Mouse (Mus musculus) liver, embryonic 15.5 days (tissue): ENCODE results near the gene Lrrtm4. TPM values are rescaled to one million over a fixed set of nuclear protein-coding genes. Genes with fewer than 3 reads are reported as not detected.

ENCODE experiments used
- ATAC-seq: fragments of 200-750 bp; cut with Nextera tagmentation; 2 replicates; pipeline ENCODE4 v1.8.0; 2017; ENCODE audit warnings: moderate number of reproducible peaks, mild to moderate bottlenecking, moderate library complexity; ENCODE audit not compliant: insufficient read depth
- H3K27ac ChIP-seq: fragments of 300-500 bp; sonication (generic); replicated peaks from 2 replicates; pipeline ENCODE4 v1.5.1; 2015; ENCODE audit warnings: mild to moderate bottlenecking, inconsistent platforms
- H3K27me3 ChIP-seq: fragments of 300-500 bp; sonication (generic); 2 replicates; pipeline ENCODE4 v1.6.1; 2015; ENCODE audit warnings: mild to moderate bottlenecking, inconsistent platforms
- H3K36me3 ChIP-seq: fragments of 300-500 bp; sonication (generic); replicated peaks from 2 replicates; pipeline ENCODE4 v1.6.1; 2015; ENCODE audit warnings: moderate library complexity, mild to moderate bottlenecking, inconsistent platforms
- H3K4me1 ChIP-seq: fragments of 300-500 bp; sonication (generic); replicated peaks from 2 replicates; pipeline ENCODE4 v1.6.1; 2015; ENCODE audit warnings: inconsistent platforms
- H3K4me2 ChIP-seq: fragments of 300-500 bp; sonication (generic); 2 replicates; pipeline ENCODE4 v1.6.1; 2015; ENCODE audit warnings: moderate library complexity, mild to moderate bottlenecking, inconsistent platforms
- H3K4me3 ChIP-seq: fragments of 300-500 bp; sonication (generic); replicated peaks from 2 replicates; pipeline ENCODE4 v1.5.1; 2015; ENCODE audit warnings: mild to moderate bottlenecking, inconsistent platforms
- H3K9ac ChIP-seq: fragments of 300-500 bp; sonication (generic); 2 replicates; pipeline ENCODE4 v1.6.1; 2015; ENCODE audit warnings: moderate library complexity, mild to moderate bottlenecking, inconsistent platforms
- H3K9me3 ChIP-seq: fragments of 300-500 bp; sonication (generic); replicated peaks from 2 replicates; pipeline ENCODE4 v1.6.1; 2016; ENCODE audit warnings: inconsistent platforms
- WGBS: fragments of 180-500 bp; shearing (Covaris S2); methylation state at CpG from one replicate; pipeline ENCODE4 v1.1.7; 2015; ENCODE audit warnings: mixed read lengths; ENCODE audit not compliant: insufficient replicate concordance; 5-methylcytosine and 5-hydroxymethylcytosine counted together
- polyA plus RNA-seq: library from polyadenylated mRNA; unstranded; fragments of >200 nt; fragmentation: Nextera tagmentation; extraction: Ambion mirVana; gene quantifications from 2 replicates; pipeline ENCODE4 v1.2.1, GENCODE M21; 2015

The Lrrtm4 gene
- polyA plus RNA-seq, 1 experiment from 2014 or later: 0.03 TPM

DNA sequence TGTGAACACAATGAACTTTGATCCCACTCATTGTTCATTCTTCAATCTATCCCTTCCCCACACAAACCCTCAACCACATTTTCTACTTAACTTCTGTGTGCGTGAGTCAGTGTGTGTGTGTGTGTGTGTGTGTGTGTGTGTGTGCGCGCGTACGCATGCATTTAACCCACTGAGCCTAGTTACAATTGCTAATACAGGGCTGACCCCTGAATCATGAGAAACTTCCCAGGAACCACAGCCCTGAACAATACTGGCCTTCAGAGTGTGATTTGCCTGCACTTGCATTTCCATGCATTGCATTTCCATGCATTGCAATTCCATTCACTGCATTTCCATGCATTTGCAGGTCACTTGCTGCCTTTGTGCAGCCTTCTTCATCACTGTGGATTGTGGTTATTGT is 701.8 kb downstream of the Lrrtm4 start:
- Histone ChIP-seq H3K4me1 (no peaks in the 10 kb centered on the region), H3K36me3 (no peaks in the 10 kb centered on the region), H3K9ac (no peak overlapping the region), H3K27ac (no peak overlapping the region), H3K27me3 (no peaks in the 10 kb centered on the region), H3K4me2 (no peak overlapping the region), H3K4me3 (no peak overlapping the region), H3K9me3 (no peaks in the 10 kb centered on the region)
- no peak for ATAC-seq
- WGBS: 82% methylated on average over 5 of the region's 5 CpGs

DNA sequence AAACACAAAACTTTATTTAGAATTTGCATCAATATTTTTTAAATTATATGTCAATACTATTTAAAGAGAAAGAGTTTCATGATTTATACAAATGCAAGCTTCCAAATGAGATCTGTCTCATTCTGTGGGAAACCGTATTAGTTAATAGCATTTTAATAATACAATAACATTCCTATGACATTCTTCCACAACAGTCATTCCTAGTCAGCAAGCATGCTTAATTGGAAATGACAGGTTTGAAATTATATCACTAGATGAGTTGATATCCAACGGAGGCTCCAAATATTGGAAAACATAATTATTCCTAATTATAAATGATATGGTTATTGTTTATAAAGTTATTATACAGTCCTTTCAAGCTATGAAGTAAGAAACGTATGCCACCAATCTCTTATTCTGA is 714.7 kb downstream of the Lrrtm4 start:
- no peak overlapping the region for H3K4me2 ChIP-seq
- no peak overlapping the region for H3K9ac ChIP-seq
- H3K27me3 ChIP-seq: no peaks in the 10 kb centered on the region
- H3K4me1 ChIP-seq: no peaks in the 10 kb centered on the region
- WGBS: 62% methylated on average over 3 of the region's 3 CpGs
- H3K36me3 ChIP-seq: no peaks in the 10 kb centered on the region
- no peaks in the 10 kb centered on the region for H3K9me3 ChIP-seq
- no peak overlapping the region for H3K27ac ChIP-seq
- no peak for ATAC-seq
- H3K4me3 ChIP-seq: no peak overlapping the region

DNA sequence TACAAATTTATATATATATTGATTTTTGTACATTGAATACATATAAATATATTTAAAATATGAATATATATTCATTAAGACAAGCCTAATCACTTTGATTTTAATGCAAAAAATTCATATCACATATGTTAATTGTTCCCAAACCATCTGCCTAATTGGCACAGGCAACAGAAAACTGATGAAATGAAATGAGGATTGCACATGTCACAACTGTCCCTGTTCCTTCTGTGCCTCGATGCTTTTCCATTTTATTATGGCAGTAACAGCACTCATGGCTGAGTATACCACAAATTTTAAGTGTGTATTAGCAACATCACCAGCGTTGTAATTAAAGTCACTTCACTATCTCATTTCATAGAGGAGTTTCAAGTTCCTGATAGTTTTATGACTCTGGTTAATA is 732.1 kb downstream of the Lrrtm4 start:
- H3K36me3 ChIP-seq: no peaks in the 10 kb centered on the region
- no peak overlapping the region for H3K4me3 ChIP-seq
- H3K4me2 ChIP-seq: no peak overlapping the region
- H3K9ac ChIP-seq: no peak overlapping the region
- no peaks in the 10 kb centered on the region for H3K9me3 ChIP-seq
- 49% methylated on average over 2 of the region's 2 CpGs for WGBS
- no peak overlapping the region for H3K27ac ChIP-seq
- no peak for ATAC-seq
- H3K27me3 ChIP-seq: no peaks in the 10 kb centered on the region
- H3K4me1 ChIP-seq: no peaks in the 10 kb centered on the region

GRCm38 (mm10) chr6:80760641-80761204 is 742.0 kb downstream of the Lrrtm4 start:
- Histone ChIP-seq H3K27me3 (no peaks in the 10 kb centered on the region), H3K9ac (no peak overlapping the region), H3K4me1 (no peaks in the 10 kb centered on the region), H3K9me3 (no peaks in the 10 kb centered on the region), H3K4me3 (no peak overlapping the region), H3K4me2 (no peak overlapping the region), H3K27ac (no peak overlapping the region), H3K36me3 (no peaks in the 10 kb centered on the region)
- no peak for ATAC-seq
- WGBS: 63% methylated on average over 5 of the region's 5 CpGs

- Histone ChIP-seq H3K9ac (no peak overlapping the region), H3K4me3 (no peak overlapping the region), H3K4me2 (no peak overlapping the region), H3K36me3 (no peaks in the 10 kb centered on the region), H3K9me3 (no peaks in the 10 kb centered on the region), H3K27ac (no peak overlapping the region), H3K27me3 (no peaks in the 10 kb centered on the region), H3K4me1 (no peaks in the 10 kb centered on the region)
- ATAC-seq: no peak
Measured at GRCm38 (mm10) chr6:80786282-80786681, 767.6 kb downstream of the Lrrtm4 start.

DNA sequence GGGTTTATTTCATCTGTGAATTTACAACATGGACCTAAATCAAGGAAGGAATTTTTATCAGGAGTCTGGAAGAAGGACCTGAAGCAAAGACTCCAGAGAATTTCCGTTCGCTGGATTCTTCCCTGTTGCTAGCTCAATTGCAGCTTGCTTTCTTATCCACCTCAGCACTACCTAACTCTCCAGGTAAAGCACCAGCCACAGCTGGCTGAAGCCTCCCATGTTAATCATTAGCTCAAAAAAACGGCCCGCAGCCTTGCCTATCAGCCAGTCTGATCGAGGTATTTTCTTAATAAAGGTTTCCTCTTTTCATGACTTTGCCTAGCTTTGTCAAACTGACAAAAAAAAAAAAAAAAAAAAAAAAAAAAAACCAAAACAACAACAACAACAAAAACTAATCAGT is 805.1 kb downstream of the Lrrtm4 start:
- Histone ChIP-seq H3K4me3 (no peak overlapping the region), H3K27me3 (no peaks in the 10 kb centered on the region), H3K4me1 (no peaks in the 10 kb centered on the region), H3K4me2 (no peak overlapping the region), H3K9ac (no peak overlapping the region), H3K36me3 (no peaks in the 10 kb centered on the region), H3K9me3 (no peaks in the 10 kb centered on the region), H3K27ac (no peak overlapping the region)
- WGBS: 64% methylated on average over 5 of the region's 5 CpGs
- ATAC-seq: no peak

GRCm38 (mm10) chr6:80839784-80840183 is 821.1 kb downstream of the Lrrtm4 start:
- no peak overlapping the region for H3K27ac ChIP-seq
- H3K27me3 ChIP-seq: no peaks in the 10 kb centered on the region
- H3K9ac ChIP-seq: no peak overlapping the region
- H3K4me3 ChIP-seq: no peak overlapping the region
- no peaks in the 10 kb centered on the region for H3K9me3 ChIP-seq
- H3K4me1 ChIP-seq: no peaks in the 10 kb centered on the region
- no peak overlapping the region for H3K4me2 ChIP-seq
- ATAC-seq: no peak
- H3K36me3 ChIP-seq: no peaks in the 10 kb centered on the region
- 55% methylated on average over 2 of the region's 2 CpGs for WGBS

- no peak for ATAC-seq
- Histone ChIP-seq H3K4me2 (no peak overlapping the region), H3K4me3 (no peak overlapping the region), H3K9me3 (no peaks in the 10 kb centered on the region), H3K36me3 (no peaks in the 10 kb centered on the region), H3K27ac (no peak overlapping the region), H3K9ac (no peak overlapping the region), H3K4me1 (no peaks in the 10 kb centered on the region), H3K27me3 (no peaks in the 10 kb centered on the region)
- 71% methylated on average over 6 of the region's 6 CpGs for WGBS
Measured at GRCm38 (mm10) chr6:80845294-80845693, 826.6 kb downstream of the Lrrtm4 start.

DNA sequence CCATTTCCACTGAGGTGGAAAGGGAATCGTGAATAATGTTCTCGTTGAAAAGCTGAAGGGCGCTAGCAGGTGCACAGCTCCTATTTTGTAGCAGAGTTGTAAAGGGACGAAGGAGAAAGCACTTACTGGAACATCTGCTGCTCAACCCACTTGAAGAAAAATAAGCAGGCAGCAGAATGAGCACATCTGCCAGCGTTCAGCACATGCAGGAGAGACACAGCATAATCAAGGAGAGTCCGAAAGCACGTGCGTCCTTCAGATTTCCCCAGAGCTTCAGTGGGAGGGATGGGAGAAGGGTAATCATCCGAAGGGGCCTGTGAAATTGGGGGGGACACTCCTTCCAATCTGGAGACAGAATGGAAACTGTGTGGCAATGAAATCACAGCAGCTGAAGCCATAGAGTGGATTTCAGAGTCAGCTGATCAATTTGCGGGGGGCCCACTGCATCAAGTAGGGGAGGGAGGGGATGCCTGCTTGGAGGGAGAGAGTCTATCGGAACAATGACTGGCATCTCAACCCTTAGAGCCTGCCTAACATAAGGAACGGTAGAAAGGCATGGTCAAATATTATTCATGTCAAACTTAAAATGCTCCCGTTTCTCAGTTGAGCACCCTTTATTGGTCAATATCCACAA is 838.4 kb downstream of the Lrrtm4 start:
- no peak overlapping the region for H3K4me3 ChIP-seq
- no peak for ATAC-seq
- no peak overlapping the region for H3K9ac ChIP-seq
- WGBS: 73% methylated on average over 13 of the region's 13 CpGs
- no peaks in the 10 kb centered on the region for H3K4me1 ChIP-seq
- H3K27ac ChIP-seq: no peak overlapping the region
- no peaks in the 10 kb centered on the region for H3K9me3 ChIP-seq
- H3K27me3 ChIP-seq: no peaks in the 10 kb centered on the region
- H3K36me3 ChIP-seq: no peaks in the 10 kb centered on the region
- no peak overlapping the region for H3K4me2 ChIP-seq

Other genes with a start within 250 kb of the Lrrtm4 start
- not detected in 2 replicates for gene Gm20594, start 201.0 kb upstream of the Lrrtm4 start, polyA plus RNA-seq